Mouse (Mus musculus) C2C12 (cell line): ENCODE data around the gene Hist2h2aa2.

Experiments
- CEBPB ChIP-seq: IDR thresholded peaks from one replicate; pipeline ENCODE4 v1.6.1; 2011; ENCODE audit warnings: low read depth, mild to moderate bottlenecking, control low read depth, moderate library complexity
- CTCF ChIP-seq: IDR thresholded peaks from one replicate; pipeline ENCODE4 v1.5.1; 2011; ENCODE audit not compliant: control insufficient read depth, insufficient read depth, insufficient read length
- MAX ChIP-seq: IDR thresholded peaks from one replicate; pipeline ENCODE4 v1.6.1; 2011; ENCODE audit warnings: mild to moderate bottlenecking, control low read depth
- MYOG ChIP-seq: IDR thresholded peaks from one replicate; pipeline ENCODE4 v1.6.1; 2011; ENCODE audit not compliant: control insufficient read depth, insufficient read length; ENCODE audit errors: extremely low read depth
- USF1 ChIP-seq: IDR thresholded peaks from one replicate; pipeline ENCODE4 v1.6.1; 2011; ENCODE audit warnings: low read depth, mild to moderate bottlenecking, control low read depth, moderate library complexity

DNA sequence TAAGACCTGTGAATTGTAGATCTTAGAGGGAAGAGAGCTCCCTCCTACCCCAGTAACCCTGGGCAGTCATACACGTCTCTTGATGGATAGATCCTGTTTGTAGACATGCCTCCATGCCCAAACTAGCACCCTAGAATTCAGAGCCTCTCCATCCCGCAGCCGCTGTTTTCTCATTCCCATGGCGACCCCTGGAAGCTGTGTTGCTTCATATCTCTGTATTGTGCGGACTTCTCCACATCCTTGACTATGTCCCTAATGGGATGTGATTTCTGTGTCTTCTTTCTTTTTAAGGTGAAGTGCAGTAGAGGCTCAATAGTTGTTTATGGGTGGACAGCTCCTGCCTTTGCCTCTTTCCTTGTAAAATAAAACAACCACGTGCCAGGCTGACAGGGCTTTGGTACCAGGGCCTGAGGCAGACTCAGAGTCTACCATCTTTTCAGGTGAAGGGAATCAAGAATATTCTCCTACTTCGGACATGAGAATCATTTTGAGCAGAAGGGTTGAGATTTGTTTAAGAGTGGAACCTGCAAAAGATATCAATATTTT is 24.4 kb upstream of the Hist2h2aa2 start:
- TF ChIP-seq CTCF (no peak), CEBPB (peak; percentile 5), USF1 (no peak), MYOG (no peak), MAX (no peak)
